Mouse (Mus musculus) limb, embryonic 10.5 days (tissue): Measurements from ENCODE around the gene Dpf2. TPM values are rescaled to one million over a fixed set of nuclear protein-coding genes. Genes with fewer than 3 reads are reported as not detected.
A peak's percentile ranks its signal among the peaks of the same experiment; 100 is the strongest.

Experiments used
- DNase-seq: peaks from one replicate; pipeline ENCODE4 v3.0.0-alpha.2; 2017; ENCODE audit warnings: low spot score
- H3K27ac ChIP-seq: fragments of 300-500 bp; sonication (generic); 2 replicates; pipeline ENCODE4 v1.5.1; 2016; ENCODE audit warnings: mild to moderate bottlenecking
- H3K27me3 ChIP-seq: fragments of 300-500 bp; sonication (generic); 2 replicates; pipeline ENCODE4 v1.6.1; 2016; ENCODE audit warnings: low read depth, mild to moderate bottlenecking; ENCODE audit not compliant: poor library complexity, severe bottlenecking
- H3K36me3 ChIP-seq: fragments of 300-500 bp; sonication (generic); 2 replicates; pipeline ENCODE4 v1.6.1; 2016; ENCODE audit warnings: mild to moderate bottlenecking, moderate library complexity
- H3K4me1 ChIP-seq: fragments of 300-500 bp; sonication (generic); 2 replicates; pipeline ENCODE4 v1.6.1; 2016
- H3K4me3 ChIP-seq: fragments of 300-500 bp; sonication (generic); 2 replicates; pipeline ENCODE4 v1.5.1; 2016; ENCODE audit warnings: mild to moderate bottlenecking, moderate library complexity
- H3K9me3 ChIP-seq: fragments of 300-500 bp; sonication (generic); replicated peaks from 2 replicates; pipeline ENCODE4 v1.6.1; 2016; ENCODE audit warnings: mild to moderate bottlenecking
- WGBS: fragments of 180-500 bp; shearing (Covaris S2); methylation state at CpG from one replicate; pipeline ENCODE4 v1.1.7; 2016; 5-methylcytosine and 5-hydroxymethylcytosine counted together
- polyA plus RNA-seq: library from polyadenylated mRNA; unstranded; fragments of >200 nt; fragmentation: Nextera tagmentation; extraction: Ambion mirVana; gene quantifications from 2 replicates; pipeline ENCODE4 v1.2.1, GENCODE M21; 2016

Dpf2 gene
- polyA plus RNA-seq, 1 experiment from 2014 or later = 240 TPM

GRCm38 (mm10) chr19:5863776-5864175, 49.0 kb downstream of the Dpf2 start:
- H3K36me3 ChIP-seq = peaks cover 100% of the 10 kb centered on the region
- H3K27ac ChIP-seq = no peak overlapping the region
- H3K4me3 ChIP-seq = no peak overlapping the region
- DNase-seq = no peak
- 91% methylated on average over 5 of the region's 5 CpGs for WGBS
- no peaks in the 10 kb centered on the region for H3K27me3 ChIP-seq
- no peaks in the 10 kb centered on the region for H3K9me3 ChIP-seq
- H3K4me1 ChIP-seq = no peaks in the 10 kb centered on the region

- H3K4me3 ChIP-seq = 0 out of 2 replicates have a peak overlapping the region, but pooled peaks have one; percentile 2
- H3K9me3 ChIP-seq = no peaks in the 10 kb centered on the region
- H3K4me1 ChIP-seq = no peaks in the 10 kb centered on the region
- WGBS = 98% methylated on average over 14 of the region's 14 CpGs
- peaks cover 100% of the 10 kb centered on the region for H3K36me3 ChIP-seq
- no peak for DNase-seq
- no peaks in the 10 kb centered on the region for H3K27me3 ChIP-seq
- 0 out of 2 replicates have a peak overlapping the region, but pooled peaks have one; percentile 2 for H3K27ac ChIP-seq
Measured at GRCm38 (mm10) chr19:5862335-5863085, 50.3 kb downstream of the Dpf2 start.

- DNase-seq = no peak
- H3K36me3 ChIP-seq = peaks cover 96% of the 10 kb centered on the region
- no peaks in the 10 kb centered on the region for H3K9me3 ChIP-seq
- no peak overlapping the region for H3K4me3 ChIP-seq
- WGBS = 79% methylated on average over 9 of the region's 9 CpGs
- no peaks in the 10 kb centered on the region for H3K27me3 ChIP-seq
- H3K4me1 ChIP-seq = no peaks in the 10 kb centered on the region
- no peak overlapping the region for H3K27ac ChIP-seq
Measured at GRCm38 (mm10) chr19:5856604-5857003, 56.2 kb downstream of the Dpf2 start.

- Histone ChIP-seq H3K27ac (no peak overlapping the region), H3K9me3 (no peaks in the 10 kb centered on the region), H3K4me3 (no peak overlapping the region), H3K4me1 (peaks cover 32% of the 10 kb centered on the region), H3K36me3 (peaks cover 56% of the 10 kb centered on the region), H3K27me3 (no peaks in the 10 kb centered on the region)
- 87% methylated on average over 12 of the region's 12 CpGs for WGBS
- no peak for DNase-seq
Measured at GRCm38 (mm10) chr19:5852035-5852722, 60.6 kb downstream of the Dpf2 start.

- H3K27ac ChIP-seq = no peak overlapping the region
- H3K36me3 ChIP-seq = peaks cover 50% of the 10 kb centered on the region
- H3K9me3 ChIP-seq = no peaks in the 10 kb centered on the region
- 83% methylated on average over 5 of the region's 5 CpGs for WGBS
- H3K27me3 ChIP-seq = no peaks in the 10 kb centered on the region
- H3K4me1 ChIP-seq = peaks cover 39% of the 10 kb centered on the region
- no peak for DNase-seq
- H3K4me3 ChIP-seq = no peak overlapping the region
Measured at GRCm38 (mm10) chr19:5851481-5851971, 61.3 kb downstream of the Dpf2 start.

- WGBS = 84% methylated on average over 3 of the region's 3 CpGs
- no peaks in the 10 kb centered on the region for H3K9me3 ChIP-seq
- no peak overlapping the region for H3K4me3 ChIP-seq
- peaks cover 43% of the 10 kb centered on the region for H3K36me3 ChIP-seq
- H3K4me1 ChIP-seq = peaks cover 45% of the 10 kb centered on the region
- no peak for DNase-seq
- no peak overlapping the region for H3K27ac ChIP-seq
- no peaks in the 10 kb centered on the region for H3K27me3 ChIP-seq
Measured at GRCm38 (mm10) chr19:5850860-5851259, 62.0 kb downstream of the Dpf2 start.

GRCm38 (mm10) chr19:5849843-5850527, 62.8 kb downstream of the Dpf2 start:
- Histone ChIP-seq H3K27me3 (no peaks in the 10 kb centered on the region), H3K27ac (peak overlapping the region; percentile 78), H3K4me1 (peaks cover 54% of the 10 kb centered on the region), H3K9me3 (no peaks in the 10 kb centered on the region), H3K36me3 (peaks cover 34% of the 10 kb centered on the region), H3K4me3 (peak overlapping the region; percentile 28; the same call in 1 of the 2 replicates)
- DNase-seq = peak; percentile 95
- WGBS = 32% methylated on average over 11 of the region's 11 CpGs

- Histone ChIP-seq H3K27ac (peak overlapping the region; percentile 93), H3K4me1 (peaks cover 63% of the 10 kb centered on the region), H3K27me3 (no peaks in the 10 kb centered on the region), H3K9me3 (no peaks in the 10 kb centered on the region), H3K36me3 (peaks cover 27% of the 10 kb centered on the region), H3K4me3 (peak overlapping the region; percentile 46)
- 30% methylated on average over 13 of the region's 13 CpGs for WGBS
- peak; percentile 43 for DNase-seq
Measured at GRCm38 (mm10) chr19:5848826-5849672, 63.8 kb downstream of the Dpf2 start.

GRCm38 (mm10) chr19:5848032-5848825, 64.6 kb downstream of the Dpf2 start:
- H3K4me1 ChIP-seq = peaks cover 72% of the 10 kb centered on the region
- peak overlapping the region; percentile 93 for H3K27ac ChIP-seq
- no peaks in the 10 kb centered on the region for H3K27me3 ChIP-seq
- 59% methylated on average over 14 of the region's 14 CpGs for WGBS
- H3K4me3 ChIP-seq = peak overlapping the region; percentile 46
- peaks cover 21% of the 10 kb centered on the region for H3K36me3 ChIP-seq
- no peaks in the 10 kb centered on the region for H3K9me3 ChIP-seq
- peak; percentile 41 for DNase-seq

- Histone ChIP-seq H3K27me3 (no peaks in the 10 kb centered on the region), H3K4me1 (peaks cover 80% of the 10 kb centered on the region), H3K36me3 (peaks cover 12% of the 10 kb centered on the region), H3K9me3 (no peaks in the 10 kb centered on the region), H3K4me3 (peak overlapping the region; percentile 46), H3K27ac (peak overlapping the region; percentile 93)
- peak; percentile 43 for DNase-seq
- 38% methylated on average over 4 of the region's 4 CpGs for WGBS
Measured at GRCm38 (mm10) chr19:5847306-5847796, 65.5 kb downstream of the Dpf2 start.

GRCm38 (mm10) chr19:5846557-5847305, 66.1 kb downstream of the Dpf2 start:
- H3K27me3 ChIP-seq = no peaks in the 10 kb centered on the region
- H3K36me3 ChIP-seq = peaks cover 6% of the 10 kb centered on the region
- H3K4me1 ChIP-seq = peaks cover 84% of the 10 kb centered on the region
- WGBS = 4% methylated on average over 16 of the region's 16 CpGs
- H3K9me3 ChIP-seq = no peaks in the 10 kb centered on the region
- H3K4me3 ChIP-seq = peak overlapping the region; percentile 46
- peak overlapping the region; percentile 93 for H3K27ac ChIP-seq
- DNase-seq = peak; percentile 84
